Mouse (Mus musculus) CH12.LX (cell line): Measurements from ENCODE around the gene Ccdc157. TPM values are rescaled to one million over a fixed set of nuclear protein-coding genes. Genes with fewer than 3 reads are reported as not detected.

ENCODE experiments used
- DNase-seq: peaks from one replicate; pipeline ENCODE4 v3.0.0-alpha.2; 2013; ENCODE audit errors: extremely low read depth
- H3K27ac ChIP-seq: 2 replicates; pipeline ENCODE4 v1.5.1; 2012; ENCODE audit warnings: low read depth, mild to moderate bottlenecking, control low read depth, moderate library complexity; ENCODE audit not compliant: insufficient read depth
- H3K27me3 ChIP-seq: replicated peaks from 2 replicates; pipeline ENCODE3; 2012; ENCODE audit warnings: inconsistent platforms
- H3K36me3 ChIP-seq, 2 experiments: replicated peaks in 1 of 2; 2 replicates each; pipeline versions ENCODE3 to v1.6.1; 2012; ENCODE audit warnings: inconsistent platforms in 1 of 2, low read length in 1 of 2, mild to moderate bottlenecking in 1 of 2, mixed read lengths in 1 of 2, moderate library complexity in 1 of 2; ENCODE audit not compliant: control insufficient read depth in 1 of 2, insufficient read depth in 1 of 2
- H3K4me1 ChIP-seq, 2 experiments: 2 replicates each; pipeline ENCODE4 v1.6.1; 2012; ENCODE audit warnings: inconsistent platforms in 1 of 2, moderate library complexity in 1 of 2; ENCODE audit not compliant: insufficient read depth in 2 of 2, control insufficient read depth in 1 of 2
- H3K4me2 ChIP-seq: 2 replicates; pipeline ENCODE4 v1.6.1; 2012; ENCODE audit warnings: low read depth, mild to moderate bottlenecking, control low read depth; ENCODE audit not compliant: poor library complexity, insufficient read depth, severe bottlenecking
- H3K4me3 ChIP-seq, 3 experiments: fragments of 150-350 bp in 1 of 3; sonication (generic) in 1 of 3; replicated peaks in 1 of 3; 2 replicates each; pipeline versions ENCODE3 to v1.5.1; 2011 to 2012; ENCODE audit warnings: low read depth in 2 of 3, low read length in 2 of 3, mild to moderate bottlenecking in 2 of 3, moderate library complexity in 2 of 3, control low read depth in 1 of 3, improper control_type of control experiment in 1 of 3, inconsistent platforms in 1 of 3, mixed read lengths in 1 of 3; ENCODE audit not compliant: poor library complexity in 1 of 3
- H3K79me2 ChIP-seq: replicated peaks from 2 replicates; pipeline ENCODE4 v1.6.1; 2012; ENCODE audit warnings: mild to moderate bottlenecking, moderate library complexity; ENCODE audit not compliant: control insufficient read depth, poor library complexity, insufficient read depth, severe bottlenecking; ENCODE audit errors: extremely low read depth
- H3K9ac ChIP-seq: 2 replicates; pipeline ENCODE4 v1.6.1; 2012; ENCODE audit warnings: low read depth, mild to moderate bottlenecking, control low read depth, moderate library complexity; ENCODE audit not compliant: insufficient read depth
- H3K9me3 ChIP-seq: replicated peaks from 2 replicates; pipeline ENCODE3; 2012; ENCODE audit warnings: low read length, inconsistent platforms, mixed read lengths
- CHD2 ChIP-seq: IDR thresholded peaks from 2 replicates; pipeline ENCODE4 v1.6.1; 2011; ENCODE audit warnings: low read length, improper control_type of control experiment
- CTCF ChIP-seq, 2 experiments: IDR thresholded peaks in 1 of 2; conservative IDR thresholded peaks in 1 of 2; 2 replicates each; pipeline ENCODE4 v1.5.1; 2011 to 2012; ENCODE audit warnings: low read depth in 2 of 2, low read length in 2 of 2, improper control_type of control experiment in 1 of 2, inconsistent platforms in 1 of 2, mild to moderate bottlenecking in 1 of 2, moderate library complexity in 1 of 2
- ELF1 ChIP-seq: IDR thresholded peaks from 2 replicates; pipeline ENCODE4 v1.6.1; 2014; ENCODE audit warnings: low read depth, mild to moderate bottlenecking, inconsistent platforms, low read length, improper control_type of control experiment
- EP300 ChIP-seq: IDR thresholded peaks from 2 replicates; pipeline ENCODE4 v1.6.1; 2011; ENCODE audit warnings: low read length, improper control_type of control experiment
- GABPA ChIP-seq: IDR thresholded peaks from 2 replicates; pipeline ENCODE4 v1.6.1; 2012; ENCODE audit warnings: low read depth, low read length, improper control_type of control experiment, inconsistent platforms; ENCODE audit not compliant: insufficient replicate concordance
- MAFK ChIP-seq: IDR thresholded peaks from 2 replicates; pipeline ENCODE4 v1.6.1; 2011; ENCODE audit warnings: low read length, improper control_type of control experiment; ENCODE audit not compliant: insufficient replicate concordance
- MAZ ChIP-seq: IDR thresholded peaks from 2 replicates; pipeline ENCODE4 v1.6.1; 2012; ENCODE audit warnings: low read depth, mild to moderate bottlenecking, inconsistent platforms, low read length, improper control_type of control experiment, moderate library complexity
- MXI1 ChIP-seq: IDR thresholded peaks from 2 replicates; pipeline ENCODE4 v1.6.1; 2011; ENCODE audit warnings: mild to moderate bottlenecking, low read depth, low read length, improper control_type of control experiment
- POLR2A ChIP-seq: IDR thresholded peaks from 2 replicates; pipeline ENCODE4 v1.6.1; 2011; ENCODE audit warnings: low read depth, mild to moderate bottlenecking, improper control_type of control experiment, low read length
- RCOR1 ChIP-seq: conservative IDR thresholded peaks from 2 replicates; pipeline ENCODE4 v1.6.1; 2012; ENCODE audit warnings: low read depth, mild to moderate bottlenecking, inconsistent platforms, low read length, improper control_type of control experiment
- TBP ChIP-seq: conservative IDR thresholded peaks from 2 replicates; pipeline ENCODE4 v1.6.1; 2011; ENCODE audit warnings: low read depth, low read length, improper control_type of control experiment
- UBTF ChIP-seq: IDR thresholded peaks from 2 replicates; pipeline ENCODE4 v1.6.1; 2012; ENCODE audit warnings: low read depth, mild to moderate bottlenecking, inconsistent platforms, low read length, improper control_type of control experiment, moderate library complexity
- USF1 ChIP-seq: IDR thresholded peaks from 2 replicates; pipeline ENCODE4 v1.6.1; 2014; ENCODE audit warnings: low read depth, mild to moderate bottlenecking, inconsistent platforms, low read length, improper control_type of control experiment
- ZMIZ1 ChIP-seq: IDR thresholded peaks from 2 replicates; pipeline ENCODE4 v1.6.1; 2012; ENCODE audit warnings: low read depth, mild to moderate bottlenecking, inconsistent platforms, low read length, improper control_type of control experiment
- ZNF384 ChIP-seq: IDR thresholded peaks from 2 replicates; pipeline ENCODE4 v1.6.1; 2012; ENCODE audit warnings: low read depth, low read length, improper control_type of control experiment, inconsistent platforms
- dilution Hi-C: fragments of 300-500 bp; cut with MboI; formaldehyde crosslinking; loops from 2 replicates; pipeline ENCODE4 v1.14.3; 2020; ENCODE audit warnings: low sequenced_read_pairs; ENCODE audit not compliant: extremely low pct_unique_long_range_greater_than_20kb, extremely low pct_ligation_motif_present
- in situ Hi-C: fragments of 300-500 bp; cut with MboI; formaldehyde crosslinking; loops from 3 replicates; pipeline ENCODE4 v1.14.3; 2019; ENCODE audit warnings: low sequenced_read_pairs, low pct_ligation_motif_present, low pct_unique_long_range_greater_than_20kb, mixed read lengths
- polyA plus RNA-seq: library from polyadenylated mRNA; unstranded; fragments of >175 nt; gene quantifications from 2 replicates; pipeline ENCODE4 v1.2.1, GENCODE M21; 2012; ENCODE audit warnings: low read depth; ENCODE audit not compliant: insufficient read length
- total RNA-seq, 2 experiments: library from RNA; depleted of rRNA; stranded (reverse); fragments of 300-350 nt in 1 of 2; fragments of >200 nt in 1 of 2; gene quantifications; 2 replicates each; pipeline ENCODE4 v1.2.3; 2012 to 2014

Ccdc157 gene
- total and polyA plus RNA-seq, 3 experiments: 2.3 to 4.4 (median 4.0) TPM

GRCm38 (mm10) chr11:4160758-4161480 lies 826 bp upstream of the Ccdc157 start:
- Histone ChIP-seq H3K9ac (peak overlapping the region; percentile 83), H3K27ac (peak overlapping the region; percentile 63; the same call in 1 of the 2 replicates), H3K79me2 (peaks cover 55% of the 10 kb centered on the region), H3K4me2 (peak overlapping the region; percentile 90), H3K4me1 (peaks cover 24 to 59% of the 10 kb centered on the region in 2 experiments), H3K4me3 (peak overlapping the region; percentile 89 to 92 (median 91)), H3K27me3 (no peaks in the 10 kb centered on the region), H3K36me3 (peaks cover 36 to 48% of the 10 kb centered on the region in 2 experiments), H3K9me3 (no peaks in the 10 kb centered on the region)
- no peak for DNase-seq
- TF ChIP-seq CTCF (conservative IDR thresholded peaks at IDR 0.05 in 1 of 2, IDR thresholded peaks at IDR 0.05 in 1 of 2; ENCODE audit: low read depth in 2 of 2, low read length in 2 of 2) (no peak), RCOR1 (no peak), ZNF384 (no peak), GABPA (no peak), MAZ (no peak), USF1 (no peak), EP300 (no peak), UBTF (no peak; the same call in 1 of the 2 replicates), ELF1 (no peak), CHD2 (no peak)
- in situ Hi-C loops (no loop called here), dilution Hi-C loops (no loop called here)

- Histone ChIP-seq H3K9me3 (no peaks in the 10 kb centered on the region), H3K4me2 (no peak overlapping the region), H3K4me3 (no peak overlapping the region), H3K27ac (no peak overlapping the region), H3K27me3 (no peaks in the 10 kb centered on the region), H3K79me2 (peaks cover 34% of the 10 kb centered on the region), H3K9ac (no peak overlapping the region), H3K4me1 (peaks cover 12 to 37% of the 10 kb centered on the region in 2 experiments), H3K36me3 (peaks cover 20 to 28% of the 10 kb centered on the region in 2 experiments)
- no peak for DNase-seq
- dilution Hi-C loops: no loop called here
- TF ChIP-seq EP300 (no peak), POLR2A (no peak), MXI1 (no peak)
- in situ Hi-C loops: no loop called here
Measured at GRCm38 (mm10) chr11:4158676-4159075, 1.4 kb downstream of the Ccdc157 start.

GRCm38 (mm10) chr11:4155641-4156040 lies 4.5 kb downstream of the Ccdc157 start:
- Histone ChIP-seq H3K27ac (no peak overlapping the region), H3K4me1 (peaks cover 4 to 11% of the 10 kb centered on the region in 2 experiments), H3K4me3 (no peak overlapping the region), H3K36me3 (peaks cover 3 to 19% of the 10 kb centered on the region in 2 experiments), H3K79me2 (peaks cover 4% of the 10 kb centered on the region), H3K4me2 (no peak overlapping the region), H3K9me3 (no peaks in the 10 kb centered on the region), H3K27me3 (no peaks in the 10 kb centered on the region), H3K9ac (no peak overlapping the region)
- in situ Hi-C loops (no loop called here), dilution Hi-C loops (no loop called here)
- no peak for TF ChIP-seq RCOR1
- no peak for TF ChIP-seq TBP
- TF ChIP-seq CTCF (conservative IDR thresholded peaks at IDR 0.05 in 1 of 2, IDR thresholded peaks at IDR 0.05 in 1 of 2; ENCODE audit: low read depth in 2 of 2, low read length in 2 of 2): no peak
- no peak for TF ChIP-seq MAFK
- TF ChIP-seq ZMIZ1: no peak
- no peak for DNase-seq
